Mouse (Mus musculus): ENCODE data around the gene Gm20830.
"Not testable (repeated sequence)": the region's sequence is repeated elsewhere in the genome, so short reads cannot be mapped to it uniquely, and the experiment has no call there.

Gene Gm20830

DNA sequence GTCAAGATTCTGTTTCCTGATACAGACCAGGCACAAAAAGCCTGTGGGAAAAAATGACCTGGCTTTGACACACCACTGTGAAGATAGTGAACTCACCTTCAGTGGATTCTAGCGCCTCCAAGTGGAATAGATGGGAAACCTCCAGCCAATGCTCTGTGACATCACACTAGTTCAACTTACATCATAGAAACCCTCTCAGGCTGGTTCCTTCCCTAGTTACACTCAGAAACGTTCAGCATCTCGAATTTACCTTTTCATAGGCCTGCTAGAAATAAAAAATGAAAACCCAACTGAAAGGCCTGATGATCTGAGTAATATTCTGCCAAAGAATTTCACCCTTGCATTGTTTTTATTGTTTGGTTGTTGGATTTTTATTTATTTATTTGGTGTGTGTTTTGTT lies at the start of gene Gm20830:
Gm20830 (minus strand) TSS at position 101 of the 400 bp plus-strand sequence.
- not testable (repeated sequence) for DNase-seq (ENCODE audit: low read depth, low spot score)

Measured in ES-CJ7 (cell line).